Mouse (Mus musculus): ENCODE measurements around the gene Dmrtc1a. TPM values are rescaled to one million over a fixed set of nuclear protein-coding genes. Genes with fewer than 3 reads are reported as not detected.
A peak's percentile ranks its signal among the peaks of the same experiment; 100 is the strongest.
"Not testable (repeated sequence)": the region's sequence is repeated elsewhere in the genome, so short reads cannot be mapped to it uniquely, and the experiment has no call there.

Gene Dmrtc1a
- polyA plus RNA-seq (2017; shearing (Covaris generic)): not detected

DNA sequence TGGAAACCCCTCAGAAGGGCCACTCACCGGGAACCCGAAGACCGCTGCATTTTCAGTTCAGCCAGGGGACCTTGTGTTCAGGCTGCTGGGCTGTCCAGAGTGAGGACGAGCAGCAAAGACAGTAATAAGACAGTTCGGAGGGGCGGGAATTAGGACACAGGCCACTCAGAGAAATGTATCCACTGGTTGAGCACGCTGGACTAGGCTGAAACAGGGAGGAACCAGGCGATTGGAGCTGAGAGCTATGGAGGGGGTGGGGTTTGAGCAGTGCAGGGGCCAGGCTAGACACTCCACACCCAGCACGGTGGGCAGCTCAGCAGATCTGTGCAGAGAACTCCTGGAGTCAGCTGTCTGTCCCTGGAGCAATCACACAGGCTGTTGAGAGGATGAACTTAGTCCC, at the start of gene Dmrtc1a, which contains the start of gene 1700011M02Rik:
TSS of gene Dmrtc1a (minus strand) at position 101 of the 400 bp plus-strand sequence.
TSS of gene 1700011M02Rik (plus strand) at position 319 of the 400 bp plus-strand sequence.
- ATAC-seq: not testable (repeated sequence)

GRCm38 (mm10) chrX:102950136-102950535, 41.6 kb upstream of the Dmrtc1a start:
- not testable (repeated sequence) for ATAC-seq

DNA sequence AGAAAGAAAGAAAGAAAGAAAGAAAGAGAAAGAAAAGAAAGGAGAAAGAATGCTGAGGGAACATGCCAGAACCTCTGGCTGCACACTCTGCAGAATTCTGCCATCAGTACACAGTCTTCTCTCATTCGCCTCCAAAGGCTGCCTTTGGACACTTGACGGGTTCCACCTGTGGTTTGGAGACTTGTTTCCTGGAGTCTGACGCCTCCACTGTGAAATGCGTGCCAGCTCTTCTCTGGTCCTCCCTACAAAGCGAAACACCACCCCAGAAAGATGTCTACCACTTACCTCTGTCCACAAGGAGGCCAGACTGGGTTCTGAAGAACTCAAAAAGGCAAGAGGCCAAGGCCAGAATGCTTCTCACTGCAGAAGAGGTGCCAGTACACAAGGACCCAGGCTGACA, 28.3 kb upstream of the Dmrtc1a start:
- no peak for ATAC-seq

GRCm38 (mm10) chrX:102934395-102934764, 25.9 kb upstream of the Dmrtc1a start:
- ATAC-seq: no peak

DNA sequence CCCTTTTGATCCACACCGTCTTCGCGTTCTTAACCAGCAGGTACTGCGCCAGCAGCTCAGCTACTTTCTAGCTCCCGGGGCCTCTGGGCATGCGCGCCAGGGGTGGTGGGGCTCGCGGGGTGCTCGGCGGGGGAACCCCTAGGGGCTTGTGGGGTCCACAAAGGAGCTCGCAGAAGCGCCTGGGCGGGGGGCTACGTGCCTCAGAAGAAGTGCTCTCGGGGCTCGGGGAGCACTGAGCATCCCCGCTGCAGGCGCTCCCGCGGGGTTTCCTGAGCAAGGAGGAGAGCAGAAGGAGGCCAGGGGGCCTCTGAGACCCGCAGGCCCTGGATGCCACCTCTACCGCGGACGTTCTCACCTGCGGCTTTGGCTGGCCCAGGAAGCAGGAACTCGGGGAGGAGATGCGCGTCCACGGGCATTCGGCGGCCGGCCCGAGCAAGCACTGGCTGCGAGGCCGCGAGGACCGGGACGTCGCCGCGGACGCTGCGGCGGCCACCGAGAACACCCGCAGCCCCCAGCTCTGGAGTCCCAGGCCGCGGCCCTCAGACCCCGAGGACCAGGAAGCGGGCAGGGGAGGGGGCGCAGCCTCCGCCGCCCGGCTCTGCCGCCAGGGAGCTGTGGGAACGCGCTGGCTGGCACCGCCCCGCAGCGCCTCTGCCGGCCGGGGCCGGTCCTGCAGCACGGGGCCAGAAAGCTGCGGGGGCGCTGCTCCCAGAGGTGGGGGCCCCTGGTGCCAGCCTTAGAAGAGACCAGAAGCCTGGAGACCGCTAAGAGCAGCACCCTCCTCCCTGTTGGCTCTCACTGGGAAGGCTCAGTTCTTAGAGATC, 25.3 kb upstream of the Dmrtc1a start:
- ATAC-seq: peak; percentile 32

- ATAC-seq: no peak
These were observed 24.6 kb upstream of the Dmrtc1a start for GRCm38 (mm10) chrX:102932992-102933570.

- ATAC-seq: not testable (repeated sequence)
These were observed 19.6 kb upstream of the Dmrtc1a start, which contains the start of gene 1700018G05Rik for GRCm38 (mm10) chrX:102928072-102928471. Gene 1700018G05Rik, plus strand, starts transcription at chrX:102928372.

DNA sequence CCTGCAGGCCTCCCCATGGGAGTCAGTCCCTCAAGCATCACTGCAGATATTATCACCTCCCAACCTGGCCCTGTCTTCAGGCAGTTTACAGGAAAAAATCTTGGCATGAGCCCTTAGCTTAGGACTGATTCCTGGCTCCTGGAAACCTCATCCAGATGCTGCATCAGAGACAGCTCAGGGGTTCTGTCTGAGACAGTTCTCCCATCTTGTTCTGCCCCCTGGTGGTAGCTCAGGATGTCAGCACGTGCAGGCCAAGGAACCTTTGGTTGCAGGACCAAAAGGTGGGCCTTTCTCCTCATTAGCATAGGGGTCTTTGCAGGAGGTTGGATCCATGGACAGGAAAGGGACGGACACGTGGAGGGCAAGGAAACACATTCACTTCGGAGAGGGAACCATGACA, 18.2 kb upstream of the Dmrtc1a start:
- not testable (repeated sequence) for ATAC-seq

GRCm38 (mm10) chrX:102914823-102915222, 6.3 kb upstream of the Dmrtc1a start:
- not testable (repeated sequence) for ATAC-seq

DNA sequence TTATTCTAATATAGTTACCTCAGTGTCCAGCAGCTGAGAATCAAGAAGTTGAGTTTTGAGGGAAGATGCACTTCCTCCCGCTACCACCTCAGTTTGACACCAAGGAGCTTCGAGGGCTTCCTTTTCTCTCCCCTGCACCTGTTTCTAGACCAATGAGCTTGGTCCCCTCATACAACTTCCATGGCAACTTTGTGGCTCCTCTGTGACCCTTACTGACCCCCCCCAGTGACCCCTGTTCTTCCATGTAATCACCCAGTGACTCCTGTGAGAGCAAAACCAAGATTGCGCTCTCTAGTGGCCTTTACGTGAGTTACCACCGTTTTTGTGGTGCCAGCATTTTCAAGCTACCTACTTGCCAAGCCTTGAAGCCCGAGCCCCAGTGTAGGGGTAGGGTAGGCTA, 40.6 kb downstream of the Dmrtc1a start, which contains the start of gene 1700031F05Rik:
TSS of gene 1700031F05Rik (minus strand) at position 101 of the 400 bp plus-strand sequence.
- no peak for ATAC-seq

GRCm38 (mm10) chrX:102854516-102854915, 54.0 kb downstream of the Dmrtc1a start, which contains the start of gene Dmrtc1c2:
Gene Dmrtc1c2, minus strand, starts transcription at chrX:102854616.
- ATAC-seq: not testable (repeated sequence)

Other genes with a start within 250 kb of the Dmrtc1a start
- gene Gm3880, start 221.7 kb downstream of the Dmrtc1a start, polyA plus RNA-seq (2017; shearing (Covaris generic)): not detected
- gene Gm9112, start 201.1 kb downstream of the Dmrtc1a start, polyA plus RNA-seq (2017; shearing (Covaris generic)): not detected
- not detected for gene Dmrtc1b, start 200.8 kb downstream of the Dmrtc1a start, polyA plus RNA-seq (2017; shearing (Covaris generic))
- not detected for gene Dmrtc1c1, start 105.7 kb downstream of the Dmrtc1a start, polyA plus RNA-seq (2017; shearing (Covaris generic))
- gene Dmrtc1c2, start 54.1 kb downstream of the Dmrtc1a start, polyA plus RNA-seq (2017; shearing (Covaris generic)): not detected
- under 1 TPM in 1 of 2 experiments, not detected in 1; 0.33 TPM for gene 1700031F05Rik, start 40.7 kb downstream of the Dmrtc1a start, polyA plus RNA-seq (2017; shearing (Covaris generic))
- not detected for gene 1700011M02Rik, start 218 bp upstream of the Dmrtc1a start, polyA plus RNA-seq (2017; shearing (Covaris generic))
- gene 1700018G05Rik, start 19.7 kb upstream of the Dmrtc1a start, polyA plus RNA-seq (2017; shearing (Covaris generic)): not detected

Measured in activated CD4-positive, CD25-positive, alpha-beta regulatory T cell, adult 4 months (primary cell).